Mouse (Mus musculus) skeletal muscle tissue, adult 2 months (tissue): ENCODE data around the gene Copb2.
A peak's percentile ranks its signal among the peaks of the same experiment; 100 is the strongest.

Experiments
- DNase-seq: peaks from one replicate; pipeline ENCODE4 v3.0.0-alpha.2; 2012; ENCODE audit warnings: low read depth, low spot score

The Copb2 gene

DNA sequence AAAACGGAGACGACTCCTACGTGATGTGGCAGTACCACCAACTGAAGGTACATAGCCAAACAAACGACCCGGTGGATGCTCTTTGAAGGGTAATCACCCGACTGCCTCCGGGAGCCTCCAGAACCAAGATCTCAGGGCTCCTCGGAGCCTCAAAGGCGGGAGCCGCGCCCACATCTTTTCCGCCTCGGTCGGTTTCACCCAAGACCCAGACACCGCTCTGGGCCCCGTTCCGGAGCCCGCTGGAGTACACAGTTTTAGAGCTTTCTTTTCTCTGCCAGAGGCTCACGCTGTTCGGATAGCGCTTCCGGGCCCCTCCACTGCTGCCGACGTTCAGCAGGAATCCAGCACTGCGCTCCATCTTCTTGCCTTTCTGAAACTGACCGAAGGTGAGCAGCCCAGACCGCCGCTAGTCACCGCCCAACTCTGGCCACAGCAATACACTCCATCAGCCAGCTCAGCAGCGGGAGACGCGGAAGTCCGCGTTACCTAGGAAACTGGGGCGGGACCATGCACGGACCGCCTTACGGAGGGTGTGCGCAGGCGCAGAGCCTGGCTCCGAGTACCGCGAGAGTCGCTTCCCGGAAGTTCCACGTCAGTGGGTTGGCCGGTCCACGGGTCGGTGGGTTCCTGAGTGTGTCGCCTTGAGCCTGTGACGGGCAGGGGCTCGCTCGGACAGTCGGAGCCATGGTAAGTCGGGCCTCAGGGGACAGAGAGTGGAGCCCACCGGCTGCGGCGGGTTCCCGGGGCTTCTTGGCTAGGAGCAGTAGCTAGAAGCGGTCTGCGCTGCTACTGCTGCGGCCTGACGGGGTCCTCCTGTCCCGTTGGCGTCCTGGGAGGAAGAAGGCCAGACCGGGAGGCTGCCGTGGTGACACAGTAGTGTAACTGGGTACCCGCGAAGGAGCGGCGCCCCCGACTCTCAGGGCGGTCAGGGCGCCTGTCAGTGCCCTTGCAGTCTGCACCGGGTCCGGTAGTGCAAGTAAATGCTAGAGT lies at the start of gene Copb2:
Gene Copb2 (plus strand): TSS at position 585 of the 990 bp plus-strand sequence.
- DNase-seq: peak; percentile 98

DNA sequence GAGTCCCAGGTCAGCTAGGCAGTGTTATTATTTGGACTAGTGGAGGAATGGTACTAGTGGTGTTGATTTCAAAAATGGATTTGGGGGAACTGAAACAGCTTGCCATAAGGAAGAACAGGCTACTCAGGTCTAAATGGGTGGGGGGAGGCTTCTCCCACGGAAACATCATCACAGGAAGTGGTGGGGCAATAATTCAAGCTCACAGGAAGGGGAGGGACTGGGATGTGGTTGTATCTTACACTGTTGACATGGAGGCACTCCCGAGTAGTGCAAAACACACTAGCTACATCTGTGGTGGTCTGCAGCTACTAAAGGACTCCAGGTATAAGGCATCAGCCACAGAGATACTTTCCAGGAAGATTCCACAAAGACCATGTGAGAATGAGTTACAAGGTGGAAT lies 39.6 kb upstream of the Copb2 start:
- DNase-seq: no peak

DNA sequence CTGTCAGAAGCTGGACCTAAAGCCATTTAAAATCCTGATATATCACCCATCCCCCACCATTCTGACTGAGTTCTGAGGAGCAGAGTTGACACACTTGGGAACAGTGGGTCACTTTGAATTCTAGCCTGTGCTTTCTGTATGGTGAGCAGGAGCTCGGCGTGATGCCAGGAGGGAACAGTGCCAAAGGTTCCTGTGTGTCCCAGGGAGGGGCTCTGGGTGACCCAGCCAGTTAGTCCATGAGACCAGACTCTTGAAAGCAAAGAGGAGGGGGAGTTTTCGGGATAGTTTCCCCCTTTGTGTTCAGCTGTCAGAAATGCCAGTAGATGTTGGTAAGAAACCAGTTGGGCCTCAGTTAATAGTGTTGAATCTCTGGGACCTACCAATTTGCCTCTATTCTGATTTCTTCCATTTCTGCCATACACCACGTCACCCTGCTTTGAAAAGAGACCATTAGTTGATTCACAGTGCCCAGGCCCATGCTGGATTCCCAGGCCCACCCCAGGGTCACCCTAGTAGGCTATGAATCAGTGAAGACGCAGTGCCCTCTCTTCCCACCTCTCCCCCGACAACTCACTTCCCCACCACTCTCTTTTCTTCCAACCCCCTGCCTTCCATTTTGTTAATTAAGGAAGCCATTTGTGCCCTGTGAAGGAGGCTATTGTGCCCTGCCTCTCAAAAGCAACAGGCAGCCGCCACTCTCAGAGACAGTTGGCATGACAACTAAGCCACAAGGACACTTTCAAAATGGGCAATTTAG lies 38.6 kb upstream of the Copb2 start:
- DNase-seq: no peak

DNA sequence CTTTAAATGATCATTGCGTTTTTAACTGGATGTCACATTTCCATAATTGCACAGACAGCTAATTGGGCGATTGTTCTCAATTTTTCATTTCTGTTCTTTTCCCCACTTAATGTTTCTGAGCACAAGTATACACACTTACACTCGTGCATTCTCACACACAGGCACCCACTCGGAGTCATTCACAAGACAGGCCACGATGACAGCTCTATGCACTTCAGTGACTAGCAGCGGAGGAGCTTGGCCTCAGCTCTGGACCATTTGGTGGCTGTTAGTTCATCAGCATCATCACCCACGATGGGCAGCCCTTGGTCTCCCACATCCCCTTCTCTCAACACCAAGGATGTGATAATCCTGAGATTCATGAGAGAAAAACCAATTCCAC lies 38.0 kb upstream of the Copb2 start:
- no peak for DNase-seq

DNA sequence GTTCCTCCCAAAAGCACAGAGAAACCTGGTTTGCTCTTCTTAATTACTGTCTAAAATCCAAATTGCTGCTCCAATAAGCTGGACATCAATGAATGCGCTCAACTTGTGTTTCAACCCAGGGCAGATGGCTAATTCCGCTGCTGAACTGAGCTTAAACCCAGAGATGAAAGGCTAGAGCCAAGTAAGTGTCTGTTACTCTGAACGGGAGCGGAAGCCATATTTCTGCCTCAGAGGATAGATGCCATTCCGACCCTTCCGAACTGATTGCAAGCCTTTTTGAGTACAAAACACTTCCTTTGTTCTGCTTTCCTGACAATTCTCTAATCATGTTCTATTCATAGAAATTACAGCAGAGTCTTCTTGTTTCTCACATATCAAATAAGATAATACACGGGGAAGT lies 36.3 kb upstream of the Copb2 start:
- no peak for DNase-seq

DNA sequence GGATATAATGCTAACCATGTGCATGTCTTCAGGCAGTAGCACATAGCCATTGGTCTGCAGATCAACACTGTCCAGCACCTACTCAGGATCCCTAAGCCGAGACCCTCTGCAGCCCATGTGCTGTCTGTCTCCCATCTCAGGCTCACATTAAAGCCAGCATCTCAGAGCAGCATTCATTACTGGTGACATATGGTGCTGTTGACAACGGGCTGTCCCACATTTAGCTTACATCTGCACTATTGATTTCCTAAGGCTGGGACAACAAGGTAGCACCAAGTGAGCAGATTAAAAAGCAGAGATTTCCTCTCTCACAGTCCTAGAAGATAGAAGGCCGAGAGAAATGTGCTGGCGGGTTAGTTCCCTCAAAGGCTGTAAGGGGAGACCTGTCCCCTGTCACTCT lies 33.7 kb upstream of the Copb2 start:
- no peak for DNase-seq

DNA sequence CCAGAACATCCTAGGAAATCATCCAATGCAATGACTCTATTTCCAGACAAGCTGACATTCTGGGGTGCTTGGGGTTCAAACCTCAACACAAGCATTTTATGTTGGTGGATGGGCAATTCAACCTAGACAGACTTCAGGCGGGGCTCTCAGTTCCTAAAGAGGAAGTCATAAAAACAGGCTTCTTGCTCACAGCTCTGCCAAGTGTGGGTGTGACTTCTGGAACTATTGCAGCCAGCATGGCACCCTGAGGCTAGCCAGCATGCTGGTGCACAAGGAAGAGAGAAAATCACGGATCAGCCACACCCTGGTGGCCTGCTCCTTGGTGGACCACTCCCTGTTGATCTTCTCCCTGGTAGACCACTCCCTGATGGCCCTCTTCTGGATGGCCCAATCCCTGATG lies 32.5 kb upstream of the Copb2 start:
- no peak for DNase-seq

DNA sequence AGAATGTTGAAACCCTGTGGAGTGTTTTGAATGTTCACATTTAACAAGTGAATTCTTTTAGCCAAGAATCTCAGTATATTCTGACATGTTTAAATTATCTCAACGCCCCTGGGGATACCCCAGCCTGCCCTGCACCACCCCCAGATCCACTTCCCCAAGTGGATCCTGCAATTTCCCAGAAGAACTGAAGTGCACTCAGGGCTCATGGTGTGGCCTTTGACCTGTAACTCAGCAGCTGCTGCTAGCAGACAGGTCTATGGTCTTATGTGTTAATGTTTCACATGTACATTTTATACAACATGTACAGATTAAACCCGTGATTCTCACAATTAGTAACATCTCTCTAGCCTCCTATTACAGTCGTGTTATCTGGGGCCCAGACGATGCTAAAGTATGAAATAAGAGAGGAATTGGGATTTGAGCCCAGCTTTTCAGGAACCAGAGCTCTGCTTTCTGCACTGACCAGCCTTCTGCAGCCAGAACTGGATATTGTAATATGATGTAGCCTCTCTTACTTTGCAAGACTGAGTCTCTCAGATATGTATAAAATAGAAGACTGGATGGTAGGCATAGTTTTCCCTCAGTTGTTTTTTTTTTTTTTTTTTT lies 28.7 kb upstream of the Copb2 start:
- DNase-seq: no peak

DNA sequence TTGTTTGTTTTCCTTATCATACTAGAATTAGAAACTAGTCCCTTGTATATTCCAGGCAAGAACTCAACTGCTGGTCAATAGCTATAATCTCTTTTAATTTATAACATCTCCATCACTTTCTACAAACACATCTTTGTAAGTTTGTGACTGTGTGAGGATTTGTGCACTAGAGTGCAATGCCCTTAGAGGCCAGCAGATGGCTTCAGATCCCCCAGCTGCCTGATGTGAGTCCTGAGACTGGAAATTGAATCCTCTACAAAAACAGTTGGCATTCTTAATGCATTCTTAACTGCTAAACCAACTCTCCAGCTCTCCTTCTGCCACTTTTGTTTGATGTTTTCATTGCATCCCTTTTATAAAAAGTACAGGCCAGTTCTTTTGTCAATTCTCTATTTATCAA lies 27.8 kb upstream of the Copb2 start:
- no peak for DNase-seq

DNA sequence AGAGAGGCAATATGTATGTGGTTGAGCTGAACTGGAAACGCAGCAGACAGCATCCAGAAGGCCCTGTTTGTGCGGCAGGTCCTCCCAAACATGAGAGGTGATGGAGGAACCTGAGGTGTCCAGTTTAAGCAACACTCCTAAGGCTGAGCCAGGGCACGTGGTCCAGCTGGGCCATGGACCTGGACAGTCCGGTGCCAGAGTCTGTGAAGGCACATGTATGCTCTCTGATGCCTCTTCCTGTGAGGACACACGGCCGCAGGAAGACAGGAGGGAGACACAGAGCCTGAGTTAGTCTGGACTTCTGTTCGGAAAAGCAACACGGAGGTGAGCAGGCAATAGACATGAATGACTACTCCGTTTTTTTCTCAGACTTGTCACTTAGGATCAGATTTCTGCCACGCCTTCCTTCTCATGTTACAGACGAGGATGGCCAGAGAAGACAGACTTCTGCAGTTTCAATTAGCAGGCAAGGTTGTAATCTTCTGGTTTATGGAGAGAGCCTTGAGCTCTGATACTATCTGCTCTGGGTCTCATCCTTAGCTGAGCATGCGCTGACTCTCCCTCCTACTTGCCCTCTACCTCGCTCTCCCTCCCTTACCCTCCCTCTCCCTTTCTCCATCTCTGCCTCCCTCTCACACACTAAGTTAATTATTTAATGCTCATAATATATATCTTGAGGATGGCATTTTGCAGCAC lies 25.4 kb upstream of the Copb2 start:
- no peak for DNase-seq

DNA sequence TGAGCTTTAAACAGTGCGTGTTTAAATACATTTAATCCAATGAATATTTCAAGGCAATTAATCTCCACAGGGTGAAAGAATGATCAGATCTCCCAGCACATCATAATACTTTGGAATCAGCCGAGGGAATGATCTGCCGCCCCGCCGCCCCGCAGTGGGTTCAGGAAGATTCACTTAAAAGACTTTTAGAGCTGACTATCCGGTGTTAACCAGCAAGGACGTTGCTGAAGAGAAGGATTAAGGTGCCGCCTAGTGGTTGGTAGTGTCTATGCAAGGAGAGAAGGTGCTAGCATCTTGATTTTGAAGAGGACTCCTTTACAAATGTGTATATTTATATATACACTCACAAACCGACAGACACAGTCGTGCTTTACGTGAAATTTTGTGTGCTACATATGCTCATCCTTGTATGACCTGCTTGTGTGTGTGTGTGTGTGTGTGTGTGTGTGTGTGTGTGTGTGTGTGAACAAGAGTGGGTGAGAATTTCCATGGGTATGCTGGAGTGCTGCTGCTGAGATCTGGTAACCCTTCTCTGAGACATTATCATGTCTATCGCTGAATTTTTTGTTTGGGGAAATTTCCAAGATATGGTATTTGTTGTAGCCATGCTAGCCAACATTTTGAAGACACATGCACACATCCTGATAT lies 24.7 kb upstream of the Copb2 start:
- DNase-seq: peak; percentile 30

DNA sequence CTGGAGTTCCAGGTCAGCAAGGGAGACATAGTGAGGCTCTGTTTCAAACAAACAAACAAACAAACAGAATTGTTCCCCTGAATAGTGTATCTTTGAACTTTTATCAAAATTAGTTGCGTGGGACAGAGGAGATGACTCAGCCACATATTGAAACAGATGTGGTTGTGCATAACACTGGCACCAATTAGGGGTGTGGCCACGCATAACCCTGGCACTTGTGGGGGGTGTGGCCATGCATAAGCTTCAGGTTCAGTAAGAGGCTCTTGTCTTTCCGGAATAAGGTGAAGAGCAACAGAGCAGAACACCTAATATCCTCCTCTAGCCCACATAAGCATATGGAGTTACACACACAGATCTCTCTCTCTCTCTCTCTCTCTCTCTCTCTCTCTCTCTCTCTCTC lies 19.5 kb upstream of the Copb2 start:
- DNase-seq: no peak

DNA sequence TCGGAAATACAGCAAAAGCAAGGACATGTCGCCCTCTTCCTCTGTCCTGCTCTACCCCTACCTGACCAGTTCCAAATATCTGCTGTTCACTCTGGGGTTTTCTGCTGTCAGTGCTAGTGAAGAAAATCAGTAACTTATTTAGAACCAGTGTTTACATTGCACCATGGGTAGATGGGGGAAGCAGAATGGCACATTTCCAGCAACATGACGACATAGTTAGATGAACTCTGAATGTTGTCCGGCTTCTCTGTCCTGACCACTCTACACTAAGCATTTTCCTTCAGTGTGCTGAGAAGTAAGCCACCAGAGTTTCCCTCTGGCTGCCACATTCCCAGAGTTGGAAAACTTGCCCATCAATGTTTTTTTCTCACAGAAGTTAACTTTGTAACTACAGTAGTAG lies 20.3 kb downstream of the Copb2 start:
- no peak for DNase-seq

DNA sequence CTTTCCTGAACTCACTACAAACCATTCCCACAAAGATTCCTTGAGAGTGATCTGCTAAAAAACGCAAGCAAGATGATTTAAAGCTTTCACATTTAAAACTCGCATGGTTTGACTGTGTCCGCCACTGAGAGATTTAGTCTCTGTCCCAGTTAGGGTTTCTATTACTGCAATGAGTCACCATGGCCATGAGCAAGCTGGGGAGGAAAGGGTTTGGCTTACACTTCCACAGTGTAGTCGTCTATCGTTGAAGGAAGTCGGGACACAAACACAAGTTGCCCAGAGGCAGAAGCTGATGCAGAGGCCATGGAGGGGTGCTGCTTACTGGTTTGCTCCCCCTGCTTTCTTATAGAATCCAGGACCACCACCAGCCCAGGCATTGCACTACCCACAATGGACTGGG lies 36.6 kb downstream of the Copb2 start:
- DNase-seq: no peak

DNA sequence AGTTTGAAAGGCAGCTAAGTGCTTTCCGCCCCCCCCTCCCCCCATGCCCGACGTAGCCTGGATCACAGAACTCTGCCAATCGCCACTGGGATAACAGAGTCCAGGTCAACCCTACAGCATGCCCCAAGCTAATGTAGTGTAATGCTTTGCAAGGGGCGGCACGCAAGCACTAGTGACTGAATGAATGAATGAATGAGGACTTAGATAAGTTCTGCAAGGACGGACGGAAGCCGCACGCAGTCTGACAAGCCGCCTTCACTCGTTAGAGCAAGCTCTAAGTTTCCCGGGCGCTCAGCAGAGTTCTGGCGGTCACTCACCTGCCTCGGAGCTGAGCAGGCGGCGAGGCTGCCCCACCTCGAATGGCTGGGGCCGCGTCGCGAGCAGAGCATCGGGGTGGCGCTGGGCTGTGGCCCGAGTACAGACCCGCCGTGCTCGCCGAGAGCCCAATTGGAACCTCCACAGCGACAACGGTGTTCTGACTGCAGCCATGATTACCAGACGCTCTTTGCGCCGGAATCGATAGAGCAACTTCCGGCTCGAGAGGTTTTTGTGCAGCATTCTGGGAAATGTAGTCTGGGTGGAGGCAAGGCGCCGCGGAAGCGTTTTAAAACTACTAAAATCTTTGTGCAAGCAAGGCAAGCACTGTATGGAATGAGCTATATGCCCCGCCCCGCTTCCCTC lies 37.8 kb downstream of the Copb2 start, which contains the start of gene Mrps22:
Gene Mrps22 (minus strand): TSS at position 505 of the 681 bp plus-strand sequence.
- peak; percentile 65 for DNase-seq

DNA sequence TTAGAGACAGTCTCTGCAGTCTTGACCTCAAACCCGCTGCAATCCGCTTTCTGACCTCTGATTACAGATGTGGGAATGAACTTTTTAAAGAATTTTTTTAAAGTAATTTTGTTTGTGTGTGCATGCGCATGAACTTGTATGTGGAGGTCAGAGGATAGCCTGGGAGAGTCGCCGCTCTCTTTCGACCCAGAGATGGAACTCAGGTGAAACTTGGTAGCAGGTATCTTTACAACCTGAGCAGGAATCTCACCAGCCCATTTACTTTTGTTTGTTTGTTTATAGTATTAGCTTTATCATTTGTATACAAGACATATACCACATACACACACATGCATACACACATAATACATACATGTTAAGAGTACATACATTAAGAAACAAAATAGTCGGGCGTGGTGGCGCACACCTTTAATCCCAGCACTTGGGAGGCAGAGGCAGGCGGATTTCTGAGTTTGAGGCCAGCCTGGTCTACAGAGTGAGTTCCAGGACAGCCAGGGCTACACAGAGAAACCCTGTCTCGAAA lies 38.4 kb downstream of the Copb2 start:
- DNase-seq: no peak

DNA sequence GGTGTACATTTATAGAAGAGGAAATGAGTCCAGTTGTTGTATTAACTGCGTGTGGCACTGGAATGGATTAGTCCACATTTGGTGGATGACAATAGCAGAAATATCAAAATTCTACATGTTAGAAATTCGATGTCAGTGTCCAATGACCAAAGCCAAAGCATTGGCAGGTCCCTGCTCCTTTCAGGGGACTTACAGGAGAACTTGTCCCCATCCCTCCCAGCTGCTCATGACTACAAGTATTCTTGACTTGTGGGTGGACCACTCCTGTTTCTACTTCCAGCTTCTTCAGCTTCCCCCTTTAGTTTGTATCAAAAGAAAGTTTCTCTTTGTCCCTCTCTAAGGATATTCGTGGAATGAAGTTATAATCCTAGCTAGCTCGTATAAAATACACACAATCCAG lies 41.4 kb downstream of the Copb2 start:
- DNase-seq: no peak

DNA sequence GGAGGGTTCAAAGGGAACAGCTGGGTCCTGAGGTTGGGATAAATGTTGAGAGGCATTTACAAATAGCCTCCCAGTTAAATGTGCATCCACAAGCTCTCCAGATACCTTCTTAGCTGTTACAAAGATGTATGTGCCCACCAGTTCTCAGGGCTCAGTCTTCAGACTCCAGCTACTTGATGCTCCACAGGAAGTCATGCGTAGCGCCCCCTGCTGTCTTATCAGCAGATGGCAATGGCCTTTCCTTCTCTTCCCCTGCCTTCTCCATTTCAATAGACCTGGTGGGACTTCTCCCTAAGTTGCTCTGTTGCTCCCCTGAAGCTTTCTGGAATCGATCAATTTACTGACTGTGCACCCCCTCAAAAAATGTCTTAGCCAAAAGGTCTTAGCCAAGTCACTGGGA lies 65.0 kb downstream of the Copb2 start:
- DNase-seq: no peak

DNA sequence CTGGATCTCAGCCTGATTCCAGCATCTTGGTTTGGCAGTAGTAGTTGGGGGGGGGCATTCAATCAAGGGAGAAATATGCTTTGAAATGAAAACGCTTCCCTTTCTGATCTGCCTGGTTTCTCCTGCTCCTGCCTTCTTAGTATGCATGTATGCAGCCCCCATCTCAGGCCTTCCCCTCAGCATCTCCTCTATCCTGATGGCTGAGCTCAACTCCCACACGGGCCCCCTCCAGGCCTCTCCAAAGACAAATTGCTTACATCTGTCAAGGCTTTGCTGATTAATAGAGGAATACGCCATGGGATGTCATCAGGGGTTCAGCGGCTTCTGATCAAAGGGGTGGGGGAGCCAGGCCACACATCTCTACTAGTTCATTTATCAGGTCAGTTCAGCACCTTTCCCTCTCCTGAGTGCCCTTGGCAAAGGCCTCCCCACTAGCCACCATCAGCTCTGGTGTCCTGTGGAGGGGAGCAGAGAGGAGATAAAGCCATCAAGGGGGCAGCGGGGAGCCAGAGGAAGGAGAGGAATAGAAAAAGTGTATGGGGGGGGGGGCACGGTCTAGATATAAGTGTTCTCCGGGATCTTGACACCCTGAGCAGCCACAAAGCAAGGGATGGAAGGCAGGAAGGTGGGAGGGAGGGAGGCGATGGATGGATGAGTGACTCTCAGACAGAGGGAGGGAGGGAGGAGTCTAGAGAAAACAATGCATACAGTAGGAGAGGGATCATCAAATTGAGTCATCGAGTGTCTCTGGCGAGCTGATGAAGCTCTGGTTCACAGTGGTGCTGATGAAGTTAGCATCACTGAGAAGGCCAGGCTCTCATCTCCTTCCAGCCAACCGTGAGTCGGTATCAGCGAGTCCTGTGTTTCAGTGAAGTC lies 70.0 kb downstream of the Copb2 start:
- no peak for DNase-seq
